Mouse (Mus musculus): ENCODE measurements at regions not wholly inside any gene's neighbourhood (a gene's known extent, or its start where the extent isn't known, plus 50 kb on each side); places are given as distances from the start of the nearest gene placed in this dataset.

- WGBS, result 30% methylated on average over 8 of the region's 8 CpGs
- Histone ChIP-seq H3K4me3 (replicated peaks; ENCODE audit: extremely low read depth, low read depth, low read length) (no peak overlapping the region), H3K4me1 (ENCODE audit: control insufficient read depth, insufficient read depth, low read length) (peaks cover 6% of the 10 kb centered on the region)
- no peak for DNase-seq
- TF ChIP-seq POLR2A (IDR thresholded peaks at IDR 0.05; ENCODE audit: borderline replicate concordance, extremely low read depth, low read depth, low read length), result no peak
- no peak for TF ChIP-seq CTCF (IDR thresholded peaks at IDR 0.05; ENCODE audit: insufficient read depth, low read length)
Observed at GRCm38 (mm10) chr19:21913005-21913670, 135.0 kb downstream of the Cemip2 start.

- Histone ChIP-seq H3K4me3 (replicated peaks; ENCODE audit: extremely low read depth, low read depth, low read length) (no peak overlapping the region), H3K4me1 (ENCODE audit: control insufficient read depth, insufficient read depth, low read length) (peaks cover 6% of the 10 kb centered on the region)
- no peak for DNase-seq
- TF ChIP-seq CTCF (IDR thresholded peaks at IDR 0.05; ENCODE audit: insufficient read depth, low read length) (no peak), POLR2A (IDR thresholded peaks at IDR 0.05; ENCODE audit: borderline replicate concordance, extremely low read depth, low read depth, low read length) (no peak)
- 37% methylated on average over 9 of the region's 9 CpGs for WGBS
Observed at GRCm38 (mm10) chr19:21913748-21914611, 135.8 kb downstream of the Cemip2 start.

GRCm38 (mm10) chr19:21914658-21915057 lies 136.5 kb downstream of the Cemip2 start:
- no peak for TF ChIP-seq POLR2A (IDR thresholded peaks at IDR 0.05; ENCODE audit: borderline replicate concordance, extremely low read depth, low read depth, low read length)
- TF ChIP-seq CTCF (IDR thresholded peaks at IDR 0.05; ENCODE audit: insufficient read depth, low read length), result no peak
- Histone ChIP-seq H3K4me3 (replicated peaks; ENCODE audit: extremely low read depth, low read depth, low read length) (no peak overlapping the region), H3K4me1 (ENCODE audit: control insufficient read depth, insufficient read depth, low read length) (peaks cover 6% of the 10 kb centered on the region)
- DNase-seq, result no peak
- WGBS, result 68% methylated on average over 3 of the region's 3 CpGs

GRCm38 (mm10) chr19:21918113-21918512 lies 140.0 kb downstream of the Cemip2 start:
- TF ChIP-seq POLR2A (IDR thresholded peaks at IDR 0.05; ENCODE audit: borderline replicate concordance, extremely low read depth, low read depth, low read length) (no peak), CTCF (IDR thresholded peaks at IDR 0.05; ENCODE audit: insufficient read depth, low read length) (no peak)
- no peak for DNase-seq
- no peak overlapping the region for H3K4me3 ChIP-seq (replicated peaks; ENCODE audit: extremely low read depth, low read depth, low read length)
- peaks cover 6% of the 10 kb centered on the region for H3K4me1 ChIP-seq (ENCODE audit: control insufficient read depth, insufficient read depth, low read length)
- WGBS, result 71% methylated on average over 4 of the region's 4 CpGs

- TF ChIP-seq CTCF (IDR thresholded peaks at IDR 0.05; ENCODE audit: insufficient read depth, low read length) (no peak), POLR2A (IDR thresholded peaks at IDR 0.05; ENCODE audit: borderline replicate concordance, extremely low read depth, low read depth, low read length) (no peak)
- no peak for DNase-seq
- H3K4me3 ChIP-seq (replicated peaks; ENCODE audit: extremely low read depth, low read depth, low read length), result no peak overlapping the region
- peaks cover 3% of the 10 kb centered on the region; the same call in 1 of the 2 replicates for H3K4me1 ChIP-seq (ENCODE audit: control insufficient read depth, insufficient read depth, low read length)
- WGBS, result 43% methylated on average over 3 of the region's 3 CpGs
Observed at GRCm38 (mm10) chr19:21919074-21919473, 140.9 kb downstream of the Cemip2 start.

GRCm38 (mm10) chr19:21940114-21940513 lies 162.0 kb downstream of the Cemip2 start:
- Histone ChIP-seq H3K4me3 (replicated peaks; ENCODE audit: extremely low read depth, low read depth, low read length) (no peak overlapping the region), H3K4me1 (ENCODE audit: control insufficient read depth, insufficient read depth, low read length) (peaks cover 10% of the 10 kb centered on the region)
- DNase-seq, result no peak
- WGBS, result 94% methylated on average over 4 of the region's 4 CpGs
- TF ChIP-seq CTCF (IDR thresholded peaks at IDR 0.05; ENCODE audit: insufficient read depth, low read length) (no peak), POLR2A (IDR thresholded peaks at IDR 0.05; ENCODE audit: borderline replicate concordance, extremely low read depth, low read depth, low read length) (no peak)

- no peak for DNase-seq
- Histone ChIP-seq H3K4me1 (ENCODE audit: control insufficient read depth, insufficient read depth, low read length) (peaks cover 10% of the 10 kb centered on the region), H3K4me3 (replicated peaks; ENCODE audit: extremely low read depth, low read depth, low read length) (no peak overlapping the region)
- 26% methylated on average over 2 of the region's 2 CpGs for WGBS
- TF ChIP-seq POLR2A (IDR thresholded peaks at IDR 0.05; ENCODE audit: borderline replicate concordance, extremely low read depth, low read depth, low read length), result no peak
- no peak for TF ChIP-seq CTCF (IDR thresholded peaks at IDR 0.05; ENCODE audit: insufficient read depth, low read length)
Observed at GRCm38 (mm10) chr19:21941720-21942119, 163.6 kb downstream of the Cemip2 start.

- WGBS, result 30% methylated on average over 11 of the region's 11 CpGs
- Histone ChIP-seq H3K4me3 (replicated peaks; ENCODE audit: extremely low read depth, low read depth, low read length) (no peak overlapping the region), H3K4me1 (ENCODE audit: control insufficient read depth, insufficient read depth, low read length) (peaks cover 10% of the 10 kb centered on the region)
- no peak for DNase-seq
- no peak for TF ChIP-seq POLR2A (IDR thresholded peaks at IDR 0.05; ENCODE audit: borderline replicate concordance, extremely low read depth, low read depth, low read length)
- no peak for TF ChIP-seq CTCF (IDR thresholded peaks at IDR 0.05; ENCODE audit: insufficient read depth, low read length)
Observed at GRCm38 (mm10) chr19:21942286-21942685, 164.1 kb downstream of the Cemip2 start.

- TF ChIP-seq POLR2A (IDR thresholded peaks at IDR 0.05; ENCODE audit: borderline replicate concordance, extremely low read depth, low read depth, low read length) (no peak), CTCF (IDR thresholded peaks at IDR 0.05; ENCODE audit: insufficient read depth, low read length) (peak; percentile 78)
- Histone ChIP-seq H3K4me3 (replicated peaks; ENCODE audit: extremely low read depth, low read depth, low read length) (no peak overlapping the region), H3K4me1 (ENCODE audit: control insufficient read depth, insufficient read depth, low read length) (peaks cover 10% of the 10 kb centered on the region)
- 28% methylated on average over 4 of the region's 4 CpGs for WGBS
- DNase-seq, result peak; percentile 33
Observed at GRCm38 (mm10) chr19:21943407-21943806, 165.3 kb downstream of the Cemip2 start.
